Mouse (Mus musculus): ENCODE data around the gene Adra1b. TPM values are rescaled to one million over a fixed set of nuclear protein-coding genes. Genes with fewer than 3 reads are reported as not detected.

Gene Adra1b
- polyA plus RNA-seq, 1 experiment from 2014 or later = 0.04 TPM

DNA sequence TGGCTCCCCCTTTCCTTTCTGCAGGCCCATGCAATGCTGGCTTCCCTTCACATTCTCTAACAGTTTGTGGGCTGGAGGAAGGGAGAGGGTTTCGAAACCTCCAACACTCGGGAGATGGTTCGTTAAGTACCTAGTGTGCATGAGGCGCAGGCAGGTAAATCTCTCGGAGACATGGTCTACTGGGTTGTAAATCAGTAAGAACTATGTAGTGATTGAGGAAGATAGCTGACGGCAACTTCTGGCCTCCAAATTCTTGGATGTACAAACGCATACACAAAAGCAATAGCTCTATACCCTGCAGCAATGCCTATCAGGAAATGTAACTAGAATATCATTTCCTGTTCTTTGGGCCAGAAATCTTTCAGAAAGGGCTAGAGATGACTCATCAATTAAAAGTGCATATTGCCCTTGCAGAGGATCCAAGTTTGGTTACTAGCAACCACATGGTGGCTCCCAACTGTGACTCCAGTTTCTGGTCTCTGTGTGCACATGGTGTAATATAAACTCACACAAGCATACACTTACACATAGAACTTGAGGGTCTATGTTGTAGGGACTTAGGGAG lies 172.2 kb downstream of the Adra1b start:
- H3K36me3 ChIP-seq = peaks cover 48% of the 10 kb centered on the region
- no peak for DNase-seq (ENCODE audit: low spot score)
- no peaks in the 10 kb centered on the region for H3K9me3 ChIP-seq (replicated peaks)
- no peaks in the 10 kb centered on the region for H3K27me3 ChIP-seq (ENCODE audit: low read depth, poor library complexity, severe bottlenecking)
- H3K27ac ChIP-seq = no peak overlapping the region
- 89% methylated on average over 7 of the region's 7 CpGs for WGBS
- H3K4me3 ChIP-seq = no peak overlapping the region
- no peaks in the 10 kb centered on the region for H3K4me1 ChIP-seq

DNA sequence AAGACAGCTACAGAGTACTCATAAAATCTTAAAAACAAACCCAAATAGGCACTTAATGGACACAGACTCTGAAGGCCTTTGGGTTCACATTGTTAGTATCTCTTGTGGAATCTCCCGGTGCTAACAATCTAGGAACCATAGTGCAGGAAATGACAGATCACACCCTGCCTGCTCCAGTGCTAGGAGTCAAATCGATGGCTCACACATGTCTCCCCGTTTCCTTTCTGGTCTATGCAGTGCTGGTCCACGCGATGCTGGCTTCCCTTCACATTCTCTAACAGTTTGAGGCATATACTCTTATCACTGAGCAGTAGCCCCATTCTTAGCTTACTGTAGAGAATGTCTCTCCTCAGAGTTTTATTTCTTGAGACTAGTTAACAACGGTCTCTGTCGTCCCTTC lies 173.2 kb downstream of the Adra1b start:
- no peak for DNase-seq (ENCODE audit: low spot score)
- WGBS = 87% methylated on average over 7 of the region's 7 CpGs
- Histone ChIP-seq H3K9me3 (replicated peaks) (no peaks in the 10 kb centered on the region), H3K27me3 (ENCODE audit: low read depth, poor library complexity, severe bottlenecking) (no peaks in the 10 kb centered on the region), H3K36me3 (peaks cover 46% of the 10 kb centered on the region), H3K4me3 (no peak overlapping the region), H3K4me1 (no peaks in the 10 kb centered on the region), H3K27ac (no peak overlapping the region)

Other genes with a start within 250 kb of the Adra1b start
- gene Pwwp2a, start 219.2 kb downstream of the Adra1b start, polyA plus RNA-seq (2016; fragmentation: Nextera tagmentation; extraction: Ambion mirVana) = 30.6 and 34.4 TPM in 2 replicates
- 74.5 and 79.9 TPM in 2 replicates for gene Ttc1, start 153.2 kb downstream of the Adra1b start, polyA plus RNA-seq (2016; fragmentation: Nextera tagmentation; extraction: Ambion mirVana)

Measured in limb, embryonic 10.5 days (tissue).